Mouse (Mus musculus) testis, postnatal 14 days (tissue): ENCODE results near the gene Ccdc137.
A peak's percentile ranks its signal among the peaks of the same experiment; 100 is the strongest.
"Not testable (repeated sequence)": the region's sequence is repeated elsewhere in the genome, so short reads cannot be mapped to it uniquely, and the experiment has no call there.

Experiments used
- DNase-seq: peaks from one replicate; pipeline ENCODE4 v3.0.0; 2021; ENCODE audit warnings: low spot score

The Ccdc137 gene

DNA sequence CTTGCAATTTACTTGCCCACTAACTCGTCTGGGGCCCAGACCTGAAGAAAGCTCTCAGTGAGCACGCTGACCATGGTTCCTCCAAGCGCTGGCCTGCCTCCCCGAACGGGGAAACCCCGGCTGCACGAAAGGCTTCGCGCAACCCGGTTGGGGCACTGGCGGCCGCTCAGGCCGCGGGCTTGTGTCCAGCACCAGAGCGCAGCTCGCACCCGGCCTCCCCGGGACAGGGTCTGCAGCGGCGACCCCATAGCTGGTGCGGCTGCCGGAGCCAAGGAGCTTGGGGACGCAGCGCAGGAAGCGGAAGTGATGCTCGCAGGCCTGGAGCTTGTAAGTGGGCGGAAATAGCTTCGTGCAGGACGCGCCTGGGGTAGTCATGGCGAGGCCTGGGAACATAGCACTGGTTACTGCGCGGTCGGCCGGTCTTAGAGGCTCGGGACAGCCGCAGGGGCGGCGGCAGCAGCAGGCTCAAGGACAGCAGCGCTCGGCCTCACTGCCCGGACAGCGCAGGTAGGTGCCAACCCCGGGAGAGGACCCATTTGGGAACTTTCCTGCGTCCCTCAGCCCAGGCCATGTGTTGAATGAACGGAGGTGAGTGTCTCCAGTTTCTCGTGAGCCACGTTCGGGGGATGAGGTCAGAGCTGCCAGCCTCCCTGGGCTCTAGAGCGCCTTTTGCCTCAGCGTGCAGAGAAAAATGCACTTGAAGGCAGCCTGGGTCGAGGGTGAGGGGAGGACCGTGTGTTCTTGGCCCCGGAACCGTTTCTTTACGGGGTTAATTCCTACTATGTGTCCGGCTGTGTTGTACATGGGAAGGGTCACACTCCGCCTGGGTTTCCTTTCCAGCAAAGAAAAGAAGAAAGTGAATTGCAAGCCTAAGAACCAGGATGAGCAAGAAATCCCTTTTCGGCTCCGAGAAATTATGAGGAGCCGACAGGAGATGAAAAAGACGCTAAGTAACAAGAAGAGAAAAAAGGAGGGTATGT lies at the start of gene Ccdc137, which contains the start of gene Oxld1:
Ccdc137 (plus strand) TSS at position 344 of the 980 bp plus-strand sequence.
Oxld1 (minus strand) TSS at position 297 of the 980 bp plus-strand sequence.
- DNase-seq, result peak; percentile 78

DNA sequence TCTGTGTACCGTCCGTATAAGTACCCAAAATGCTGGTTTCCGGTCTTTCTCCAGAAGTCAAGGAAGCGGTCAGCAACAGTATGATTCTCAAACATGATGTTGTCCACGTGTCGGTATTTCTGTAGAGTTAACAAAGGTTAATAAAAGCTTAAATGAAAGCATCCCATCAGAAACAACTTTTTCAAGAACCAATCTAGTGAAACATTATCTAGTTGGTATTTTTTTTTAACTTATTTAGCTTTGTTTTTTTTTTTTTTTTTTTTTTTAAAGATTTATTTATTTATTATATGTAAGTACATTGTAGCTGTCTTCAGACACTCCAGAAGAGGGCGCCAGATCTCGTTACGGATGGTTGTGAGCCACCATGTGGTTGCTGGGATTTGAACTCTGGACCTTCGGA lies 44.3 kb upstream of the Ccdc137 start:
- DNase-seq, result not testable (repeated sequence)

DNA sequence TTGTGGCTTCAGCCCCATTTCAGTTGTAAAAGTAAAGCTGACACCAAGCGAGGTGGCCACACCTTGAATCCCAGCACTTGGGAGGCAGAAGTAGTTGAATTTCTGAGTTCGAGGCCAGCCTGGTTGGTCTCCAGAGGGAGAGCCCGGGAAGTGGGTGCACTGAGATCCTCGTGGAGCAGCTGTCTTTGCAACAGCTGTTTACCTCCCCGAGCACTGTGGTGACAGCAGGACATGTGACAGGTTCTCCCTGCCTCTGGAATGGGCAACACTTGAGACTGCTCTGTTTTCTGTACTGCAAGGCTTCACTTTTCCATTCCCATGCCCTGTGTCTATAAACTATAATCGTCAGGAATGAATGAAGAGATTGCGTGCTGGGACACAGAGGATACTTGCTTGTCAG lies 40.1 kb upstream of the Ccdc137 start:
- no peak for DNase-seq

DNA sequence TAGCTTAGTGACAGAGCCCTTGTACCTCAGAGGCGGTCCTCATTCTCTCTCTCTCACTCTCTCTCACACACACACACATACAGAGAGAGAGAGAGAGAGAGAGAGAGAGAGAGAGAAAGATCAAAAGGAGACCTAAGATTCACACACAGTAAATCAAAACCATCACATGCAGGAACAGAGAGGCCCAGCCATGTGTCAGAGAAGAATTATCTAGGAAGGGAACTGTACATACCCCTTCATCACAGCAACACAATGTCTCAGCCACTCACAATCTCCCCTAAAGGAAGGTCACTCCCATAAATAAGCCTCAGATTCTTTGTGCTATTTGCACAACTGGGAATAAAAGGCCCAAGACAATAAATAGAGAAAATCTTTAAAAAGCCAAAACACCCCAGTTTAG lies 39.3 kb upstream of the Ccdc137 start:
- no peak for DNase-seq

DNA sequence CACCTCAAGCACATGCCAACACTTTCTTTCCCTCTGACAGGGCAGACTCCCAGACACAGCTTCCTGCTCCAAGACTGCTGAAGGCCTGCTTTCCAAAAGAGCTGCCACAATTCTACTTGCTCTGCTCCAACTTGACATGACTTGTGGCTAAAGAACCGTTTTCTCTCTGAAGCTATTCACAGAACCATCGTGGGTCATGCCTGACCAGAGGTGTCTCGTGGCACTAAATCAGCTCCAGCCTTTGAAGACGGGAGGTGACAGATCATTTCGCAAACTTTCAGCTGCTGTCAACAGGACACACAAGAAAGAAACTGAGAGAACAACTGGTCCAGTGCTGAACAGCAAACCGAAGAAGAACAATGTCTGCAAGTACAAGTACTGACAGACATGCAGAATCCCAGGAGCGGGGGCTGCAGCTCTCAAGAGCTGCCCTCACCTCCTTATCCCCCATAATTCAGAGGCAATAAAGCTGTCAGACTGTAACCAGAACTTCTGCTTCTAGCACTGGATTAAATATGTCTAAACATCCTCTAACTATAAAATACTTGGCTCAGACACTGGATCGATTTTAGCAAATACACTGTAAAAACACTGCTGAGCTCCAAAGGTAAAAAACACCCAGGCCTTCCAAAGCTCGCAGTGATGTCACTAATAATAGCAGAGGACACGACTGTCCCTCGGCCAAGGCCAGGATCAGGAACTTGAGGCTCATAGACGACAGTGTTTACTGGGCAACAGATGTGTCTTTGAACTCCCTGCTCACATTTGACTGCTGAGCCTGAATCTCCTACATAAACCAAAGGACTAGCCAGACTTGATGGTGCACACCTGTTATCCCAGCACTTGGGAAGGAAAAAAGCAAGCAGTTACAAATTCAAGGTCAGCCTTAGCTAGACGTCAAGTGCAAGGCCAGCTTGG lies 35.0 kb upstream of the Ccdc137 start:
- DNase-seq, result no peak

DNA sequence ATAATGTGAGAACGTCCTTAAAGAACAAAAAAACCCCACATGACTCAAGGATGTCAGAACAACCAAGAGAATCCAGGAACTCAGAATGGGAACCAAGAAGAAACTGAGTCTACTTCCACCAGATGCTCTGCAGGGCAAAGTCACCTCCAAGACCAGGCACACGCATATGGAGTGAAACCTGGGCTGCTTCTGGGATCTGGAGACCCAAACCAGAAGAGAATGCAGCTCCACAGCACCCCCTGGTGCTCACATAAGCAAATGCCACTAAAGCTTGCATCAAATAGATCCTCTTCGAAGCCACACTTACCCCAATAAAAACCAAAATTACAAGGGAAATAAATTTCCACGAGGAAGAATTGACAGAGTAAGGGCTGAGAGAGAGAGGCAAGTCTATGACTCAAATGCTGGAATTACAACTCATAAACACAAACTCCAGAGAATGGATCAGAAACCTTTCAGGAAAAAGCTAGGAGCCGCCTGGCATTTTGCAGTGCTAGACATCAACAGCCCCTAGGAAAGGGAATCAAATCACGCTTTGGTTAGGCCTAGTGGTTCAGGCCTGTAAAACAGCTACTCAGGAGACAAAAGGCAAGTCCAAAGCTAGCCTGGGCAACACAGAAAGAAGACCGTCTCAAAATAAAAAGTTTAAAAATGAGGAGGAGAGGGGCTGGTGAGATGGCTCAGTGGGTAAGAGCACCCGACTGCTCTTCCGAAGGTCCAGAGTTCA lies 34.2 kb upstream of the Ccdc137 start:
- DNase-seq, result peak; percentile 24

DNA sequence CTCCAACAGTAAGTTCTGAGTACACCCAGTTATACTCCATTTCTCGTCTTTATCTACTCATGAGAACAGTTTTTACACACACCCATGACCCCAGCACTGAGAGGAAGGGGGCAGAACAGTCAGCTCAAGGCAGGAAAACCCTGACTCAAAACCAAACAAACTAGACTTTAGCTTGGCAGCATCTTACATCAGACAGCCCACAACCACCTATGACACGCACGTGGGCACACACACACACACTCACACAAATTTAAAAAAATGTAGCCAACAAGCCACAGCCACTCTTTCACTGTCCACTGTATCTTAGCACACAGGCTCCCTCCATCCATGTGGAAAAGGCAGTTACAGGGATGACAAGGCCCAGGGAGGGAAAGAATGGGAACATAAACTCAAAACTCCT lies 31.2 kb upstream of the Ccdc137 start:
- no peak for DNase-seq

DNA sequence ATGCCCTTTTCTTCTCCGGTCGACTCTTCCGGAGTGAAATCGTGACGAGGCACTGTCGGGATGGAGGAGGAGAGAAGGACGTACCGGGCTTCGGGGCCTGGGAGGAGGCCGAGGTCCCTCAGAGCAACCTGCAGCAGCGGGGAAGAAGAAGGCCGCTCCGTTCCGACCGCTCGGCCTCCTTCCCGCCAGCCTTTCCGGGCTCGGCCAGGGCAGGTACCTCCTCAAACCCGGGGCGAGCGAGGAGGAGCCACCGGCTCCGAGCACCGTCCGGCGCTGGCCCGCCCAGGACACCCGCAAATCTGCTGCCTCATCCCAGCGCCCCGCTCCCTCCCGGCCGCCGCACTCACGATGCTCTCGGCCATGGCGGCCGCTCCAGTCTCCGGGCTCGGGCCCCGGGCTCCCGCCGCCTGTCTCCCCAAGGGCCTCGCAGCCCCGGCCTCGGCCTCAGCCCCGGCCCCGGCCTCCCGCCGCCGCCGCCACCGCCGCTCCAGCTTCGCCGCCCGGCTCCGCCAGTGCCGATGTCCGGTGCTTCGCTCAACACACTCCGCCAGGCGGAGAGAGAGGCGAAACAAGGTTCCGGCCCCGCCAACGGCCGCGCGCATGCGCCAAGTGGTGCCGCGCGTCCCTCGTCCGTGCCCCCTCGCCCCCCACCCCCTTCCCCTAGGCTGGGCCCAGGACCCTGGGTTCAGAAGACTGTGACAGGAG lies 20.6 kb upstream of the Ccdc137 start, which contains the start of gene Nploc4:
Nploc4 (minus strand) TSS at position 557 of the 705 bp plus-strand sequence.
- DNase-seq, result peak; percentile 90

DNA sequence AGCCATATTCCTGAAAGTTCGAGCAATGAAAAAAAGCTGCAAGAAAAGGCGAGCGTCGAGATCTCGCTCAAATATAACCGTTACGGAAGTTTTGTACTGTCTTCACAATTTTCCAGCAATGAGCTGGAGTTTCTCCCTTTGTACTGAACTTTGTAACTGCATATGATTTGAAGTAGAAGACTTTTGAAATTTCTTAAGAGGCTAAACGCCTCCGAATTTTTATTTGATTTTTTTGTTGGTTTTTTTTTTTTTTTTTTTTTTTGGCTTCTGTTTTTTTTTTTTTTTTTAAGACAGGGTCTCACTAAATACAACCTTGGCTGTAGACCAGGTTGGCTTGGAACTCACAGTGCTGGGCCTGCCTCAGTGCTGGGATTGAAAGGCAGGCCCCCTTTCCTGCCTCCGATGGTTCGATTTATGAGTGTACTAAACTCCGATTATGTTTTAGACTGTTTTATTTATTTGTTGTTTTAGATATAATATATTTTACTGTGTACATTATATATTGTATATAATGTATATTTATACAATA lies 20.0 kb upstream of the Ccdc137 start:
- DNase-seq, result no peak

DNA sequence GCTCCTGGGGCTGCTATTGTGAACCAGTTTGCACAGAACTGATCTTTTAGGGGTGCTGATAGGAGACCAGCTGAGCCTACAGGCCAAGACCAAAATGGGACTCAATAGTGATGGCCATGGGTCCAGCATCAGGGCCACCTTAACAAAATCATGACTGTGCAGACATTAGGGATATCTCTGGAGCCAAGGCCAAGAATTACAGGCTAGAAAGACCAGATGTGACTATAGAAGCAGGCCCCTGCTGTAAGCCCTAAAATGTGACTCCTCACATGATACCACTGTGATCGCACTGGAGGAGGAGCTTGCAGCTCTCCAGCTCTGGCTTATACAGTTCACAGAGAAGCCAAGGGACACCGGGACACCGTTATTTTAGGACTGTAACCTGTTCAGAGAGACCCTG lies 15.6 kb upstream of the Ccdc137 start, which contains the start of gene Tspan10:
Tspan10 (plus strand) TSS at position 301 of the 400 bp plus-strand sequence.
- no peak for DNase-seq

DNA sequence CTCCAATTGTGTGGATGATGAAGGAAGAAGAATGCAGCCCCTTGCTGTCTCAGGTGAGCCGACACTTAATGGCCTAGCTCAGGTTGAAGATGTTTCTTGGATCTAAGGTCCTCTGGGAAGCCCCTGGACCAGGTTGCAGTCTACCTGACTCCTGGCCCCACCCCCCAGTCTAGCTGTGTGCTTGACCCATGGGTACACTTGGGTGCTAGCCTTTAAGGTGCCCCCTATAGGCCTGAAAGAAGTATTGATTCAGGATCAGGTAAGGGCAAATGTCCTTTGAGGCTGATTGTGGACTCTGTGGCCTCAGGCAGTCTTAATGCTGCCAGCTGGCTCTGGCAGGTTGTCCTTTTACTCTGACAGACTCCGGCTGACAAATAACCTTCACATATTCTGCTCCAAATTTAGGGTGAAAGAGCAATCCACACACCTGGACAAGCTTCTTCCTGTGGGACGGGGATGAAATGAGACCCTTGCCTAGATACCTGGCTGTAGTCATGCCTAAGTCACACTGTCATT lies 15.1 kb upstream of the Ccdc137 start:
- no peak for DNase-seq

DNA sequence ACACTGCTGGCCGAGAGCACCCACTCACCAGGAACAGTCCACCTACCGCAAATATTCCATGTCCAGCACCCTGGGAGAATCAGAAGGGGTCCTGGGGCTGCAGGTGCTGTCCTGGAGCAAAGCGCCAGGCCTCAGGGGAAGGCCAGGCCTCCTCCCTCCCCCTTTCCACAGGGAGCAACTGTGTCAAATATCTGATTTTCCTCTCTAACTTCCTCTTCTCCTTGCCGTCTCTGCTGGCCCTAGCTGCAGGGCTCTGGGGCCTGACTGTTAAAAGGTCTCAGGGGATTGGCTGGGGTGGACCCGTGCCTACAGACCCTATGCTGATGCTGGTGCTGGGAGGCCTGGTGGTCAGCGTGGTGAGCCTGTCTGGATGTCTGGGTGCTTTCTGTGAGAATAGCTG lies 13.8 kb upstream of the Ccdc137 start:
- no peak for DNase-seq

DNA sequence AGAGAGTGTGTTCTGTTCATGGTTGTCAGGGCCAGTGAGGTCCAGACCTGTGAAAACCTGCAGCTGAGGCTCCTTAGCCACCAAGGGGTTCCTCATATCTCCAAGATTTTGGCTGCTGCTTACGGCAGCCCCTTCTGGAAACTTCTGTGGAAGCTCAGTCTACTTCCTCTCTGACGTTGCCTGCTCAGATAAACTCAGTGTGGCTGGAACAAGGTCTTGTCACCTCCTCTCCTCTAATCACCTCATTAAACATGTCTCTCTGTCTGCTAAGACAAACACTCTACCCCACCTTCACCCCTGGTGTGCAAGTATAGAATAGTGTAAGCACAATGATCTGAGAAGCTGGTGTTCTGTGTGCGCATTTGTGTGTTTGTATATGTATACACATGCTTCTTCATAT lies 12.4 kb upstream of the Ccdc137 start:
- no peak for DNase-seq

DNA sequence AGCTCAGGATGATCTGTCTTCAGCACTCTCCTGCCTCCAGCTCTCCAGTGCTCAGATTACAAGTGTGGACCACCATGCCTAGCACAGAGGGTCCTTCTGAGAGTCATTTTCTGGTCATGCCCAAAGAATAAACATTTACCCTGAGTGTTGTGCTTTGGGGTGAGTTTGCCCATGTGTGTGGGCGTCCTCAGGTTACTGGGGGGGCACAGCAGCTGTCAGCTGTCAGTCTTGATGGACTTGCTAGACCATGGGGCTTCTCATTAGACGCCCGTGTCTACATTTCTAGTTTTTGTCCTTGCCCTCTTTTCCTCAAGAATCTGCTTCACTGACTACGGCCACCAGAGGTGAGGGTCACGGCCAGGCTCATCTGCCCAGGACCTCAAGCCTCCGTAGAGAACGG lies 10.7 kb upstream of the Ccdc137 start:
- no peak for DNase-seq

DNA sequence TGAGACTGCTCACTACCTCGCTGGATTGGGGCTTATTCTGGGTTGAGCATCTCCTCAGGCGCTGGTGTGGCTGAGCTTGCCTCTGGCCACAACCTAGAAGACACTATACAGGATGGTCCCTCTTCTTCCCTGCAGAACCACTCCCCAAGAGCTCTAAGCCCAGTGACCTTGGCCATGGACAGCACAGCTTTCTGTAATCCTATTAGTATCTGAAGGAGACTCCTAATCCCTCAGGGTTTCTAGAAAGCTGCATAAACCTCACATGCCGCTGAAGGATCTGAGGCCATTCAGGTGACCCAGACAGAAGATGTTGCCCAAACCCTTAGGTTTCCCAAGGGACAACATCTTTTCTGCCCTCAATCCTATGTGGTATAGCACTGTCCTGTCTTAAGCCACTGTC lies 5.7 kb upstream of the Ccdc137 start:
- no peak for DNase-seq

DNA sequence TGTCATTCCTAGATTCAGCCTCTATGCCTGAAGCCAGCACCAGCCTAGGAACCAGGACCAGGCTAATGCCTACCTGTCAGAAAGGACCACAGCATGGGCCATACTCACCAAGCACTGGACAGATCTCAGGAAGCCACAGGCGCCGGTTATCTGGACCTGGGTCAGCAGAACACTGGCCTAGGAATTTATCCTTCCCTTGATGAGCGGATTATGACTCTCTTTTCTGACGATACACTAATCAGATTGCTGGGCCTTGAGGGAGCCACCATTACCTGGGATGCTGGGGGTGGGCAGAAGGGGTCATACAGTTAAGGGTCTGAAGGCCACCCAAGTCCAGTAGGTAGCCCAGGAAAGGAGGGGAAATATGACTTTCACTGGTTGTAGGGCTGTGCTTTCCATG lies 4.6 kb upstream of the Ccdc137 start, which contains the start of gene Pde6g:
Pde6g (minus strand) TSS at position 195 of the 400 bp plus-strand sequence.
- no peak for DNase-seq

DNA sequence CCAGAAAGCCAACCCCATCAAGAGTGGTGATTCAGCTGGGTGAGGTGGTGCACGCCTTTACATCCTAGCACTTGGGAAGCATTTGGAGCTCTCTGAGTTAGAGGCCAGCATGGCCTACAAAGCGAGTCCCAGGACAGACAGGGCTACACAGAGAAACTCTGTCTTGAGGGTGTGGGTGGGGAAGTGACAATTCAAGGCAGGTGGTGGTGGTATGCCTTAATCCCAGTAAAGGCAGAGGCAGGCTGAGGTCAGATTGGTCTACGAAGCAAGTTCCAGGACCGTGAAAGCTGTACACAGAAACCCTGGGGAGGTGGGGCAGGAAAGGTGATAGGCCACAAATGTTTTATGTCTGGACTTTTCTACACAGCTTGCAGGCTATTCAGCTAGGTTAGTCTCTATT lies 3.0 kb upstream of the Ccdc137 start:
- DNase-seq, result no peak

DNA sequence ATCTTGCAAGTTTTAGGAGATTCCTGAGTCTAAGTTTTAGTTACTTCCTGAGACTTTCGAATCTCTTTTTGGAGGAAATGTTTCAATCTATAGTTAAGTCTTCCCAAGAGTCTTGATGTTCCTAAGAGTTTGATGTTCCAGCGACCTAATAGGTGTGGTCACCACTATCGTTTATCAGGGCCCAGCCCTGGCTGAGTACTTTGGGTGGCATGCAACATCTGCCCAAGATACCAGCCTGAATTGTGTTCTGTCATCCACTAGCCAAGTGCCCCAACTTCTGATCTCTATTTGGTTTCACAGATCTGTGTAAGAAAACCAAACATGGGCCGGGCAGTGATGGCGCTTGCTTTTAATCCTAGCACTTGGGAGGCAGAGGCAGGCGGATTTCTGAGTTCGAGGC lies 2.5 kb upstream of the Ccdc137 start:
- no peak for DNase-seq

DNA sequence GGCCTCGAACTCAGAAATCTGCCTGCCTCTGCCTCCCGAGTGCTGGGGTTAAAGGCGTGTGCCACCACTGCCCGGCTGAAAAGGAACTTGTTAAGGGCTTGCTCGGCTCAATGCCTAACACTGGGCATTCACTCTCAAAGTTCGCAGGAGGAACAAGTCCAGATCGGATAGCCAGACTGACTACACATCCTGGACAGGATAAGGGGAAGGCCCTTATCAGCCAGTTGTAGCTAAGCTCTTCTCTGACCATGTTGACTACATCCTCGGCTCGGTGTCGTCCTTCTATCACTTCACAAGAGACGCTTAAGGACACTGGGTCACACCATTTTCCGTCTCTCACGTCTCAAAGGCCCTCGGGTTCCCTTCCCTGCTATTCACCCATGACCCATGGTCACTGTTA lies 545 bp upstream of the Ccdc137 start:
- no peak for DNase-seq

DNA sequence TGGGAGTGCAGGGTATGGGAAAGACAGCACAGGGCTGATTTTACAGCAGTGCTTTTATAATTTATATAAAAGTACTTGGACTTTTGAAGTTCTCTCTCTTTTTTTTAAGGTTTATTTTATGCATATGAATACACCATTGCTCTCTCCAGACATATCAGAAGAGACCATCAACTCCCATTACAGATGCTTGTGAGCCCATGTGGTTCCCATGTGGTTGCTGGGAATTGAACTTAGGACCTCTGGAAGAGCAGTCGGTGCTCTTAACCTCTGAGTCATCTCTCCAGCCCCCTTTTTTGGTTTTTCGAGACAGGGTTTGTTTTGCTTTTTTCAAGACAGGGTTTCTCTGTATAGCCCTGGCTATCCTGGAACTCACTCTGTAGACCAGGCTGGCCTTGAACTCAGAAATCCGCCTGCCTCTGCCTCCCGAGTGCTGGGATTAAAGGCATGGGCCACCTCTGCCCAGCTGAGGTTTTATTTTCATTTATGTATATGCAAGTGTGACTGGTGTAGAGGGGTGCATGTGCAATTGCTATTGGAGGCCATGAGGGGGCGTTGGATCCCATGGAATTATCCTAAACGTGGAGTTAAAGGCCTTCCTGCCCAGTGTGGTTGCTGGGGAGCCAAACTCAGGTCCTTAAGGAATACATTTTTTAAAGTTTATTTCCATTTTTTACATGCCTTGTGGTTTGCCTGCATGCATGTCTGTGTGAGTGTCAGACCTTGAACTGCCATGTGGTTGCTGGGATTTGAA lies 1.1 kb downstream of the Ccdc137 start:
- no peak for DNase-seq
